Mouse (Mus musculus) hindbrain, embryonic 16.5 days (tissue): ENCODE measurements around the gene Mief2. TPM values are rescaled to one million over a fixed set of nuclear protein-coding genes. Genes with fewer than 3 reads are reported as not detected.

Experiments used
- ATAC-seq: fragments of 200-750 bp; cut with Nextera tagmentation; 2 replicates; pipeline ENCODE4 v1.8.0; 2017; ENCODE audit warnings: moderate TSS enrichment, moderate library complexity
- H3K27ac ChIP-seq: fragments of 300-500 bp; sonication (generic); 2 replicates; pipeline ENCODE4 v1.5.1; 2014; ENCODE audit warnings: low read depth, mild to moderate bottlenecking, control low read depth, low read length, moderate library complexity
- H3K27me3 ChIP-seq: fragments of 300-500 bp; sonication (generic); replicated peaks from 2 replicates; pipeline ENCODE4 v1.6.1; 2014; ENCODE audit warnings: low read length; ENCODE audit not compliant: control insufficient read depth, insufficient read depth
- H3K36me3 ChIP-seq: fragments of 300-500 bp; sonication (generic); 2 replicates; pipeline ENCODE4 v1.6.1; 2014; ENCODE audit warnings: mild to moderate bottlenecking, low read length, moderate library complexity, mixed read lengths; ENCODE audit not compliant: control insufficient read depth, insufficient read depth
- H3K4me1 ChIP-seq: fragments of 300-500 bp; sonication (generic); 2 replicates; pipeline ENCODE4 v1.6.1; 2014; ENCODE audit warnings: low read depth, low read length; ENCODE audit not compliant: control insufficient read depth, insufficient read depth
- H3K4me2 ChIP-seq: fragments of 300-500 bp; sonication (generic); 2 replicates; pipeline ENCODE4 v1.6.1; 2014; ENCODE audit warnings: mild to moderate bottlenecking, low read length, control low read depth, moderate library complexity
- H3K4me3 ChIP-seq: fragments of 300-500 bp; sonication (generic); 2 replicates; pipeline ENCODE4 v1.5.1; 2014; ENCODE audit warnings: mild to moderate bottlenecking, low read length, control low read depth, moderate library complexity
- H3K9ac ChIP-seq: fragments of 300-500 bp; sonication (generic); 2 replicates; pipeline ENCODE4 v1.6.1; 2014; ENCODE audit warnings: low read depth, mild to moderate bottlenecking, control low read depth, low read length, moderate library complexity
- H3K9me3 ChIP-seq: fragments of 300-500 bp; sonication (generic); 2 replicates; pipeline ENCODE4 v1.6.1; 2014; ENCODE audit warnings: mild to moderate bottlenecking, low read length, moderate library complexity; ENCODE audit not compliant: control insufficient read depth
- WGBS: fragments of 180-500 bp; shearing (Covaris S2); extraction: QIAGEN DNeasy Blood & Tissue Kit; methylation state at CpG from one replicate; pipeline ENCODE4 v1.1.7; 2014; 5-methylcytosine and 5-hydroxymethylcytosine counted together
- polyA plus RNA-seq: library from polyadenylated mRNA; unstranded; fragments of >200 nt; fragmentation: Nextera tagmentation; extraction: Ambion mirVana; gene quantifications from 2 replicates; pipeline ENCODE4 v1.2.1, GENCODE M21; 2015

Mief2 gene
- polyA plus RNA-seq, 1 experiment from 2014 or later, result 29.7 TPM

DNA sequence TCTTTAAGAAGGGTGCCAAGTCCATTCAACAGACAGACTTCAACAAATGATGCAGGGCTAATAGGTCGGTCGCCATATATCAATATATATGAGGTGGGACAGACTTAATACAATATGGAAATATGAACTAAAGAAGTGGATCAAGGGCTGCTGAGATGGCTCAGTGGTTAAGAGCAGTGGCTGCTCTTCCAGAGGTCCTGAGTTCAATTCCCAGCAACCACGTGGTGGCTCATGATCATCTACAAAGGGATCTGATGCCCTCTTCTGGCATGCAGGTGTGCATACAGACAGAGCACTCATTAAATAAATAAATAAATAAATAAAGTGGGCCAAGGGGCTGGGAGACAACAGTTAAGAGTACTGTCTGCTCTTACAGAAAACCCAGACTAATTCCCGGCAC is 44.0 kb downstream of the Mief2 start:
- ATAC-seq, result no peak
- Histone ChIP-seq H3K4me1 (peaks cover 18% of the 10 kb centered on the region), H3K9me3 (no peaks in the 10 kb centered on the region), H3K4me3 (no peak overlapping the region), H3K36me3 (no peaks in the 10 kb centered on the region), H3K4me2 (no peak overlapping the region), H3K27me3 (no peaks in the 10 kb centered on the region), H3K9ac (no peak overlapping the region), H3K27ac (no peak overlapping the region)
- WGBS, result 80% methylated on average over 4 of the region's 4 CpGs

DNA sequence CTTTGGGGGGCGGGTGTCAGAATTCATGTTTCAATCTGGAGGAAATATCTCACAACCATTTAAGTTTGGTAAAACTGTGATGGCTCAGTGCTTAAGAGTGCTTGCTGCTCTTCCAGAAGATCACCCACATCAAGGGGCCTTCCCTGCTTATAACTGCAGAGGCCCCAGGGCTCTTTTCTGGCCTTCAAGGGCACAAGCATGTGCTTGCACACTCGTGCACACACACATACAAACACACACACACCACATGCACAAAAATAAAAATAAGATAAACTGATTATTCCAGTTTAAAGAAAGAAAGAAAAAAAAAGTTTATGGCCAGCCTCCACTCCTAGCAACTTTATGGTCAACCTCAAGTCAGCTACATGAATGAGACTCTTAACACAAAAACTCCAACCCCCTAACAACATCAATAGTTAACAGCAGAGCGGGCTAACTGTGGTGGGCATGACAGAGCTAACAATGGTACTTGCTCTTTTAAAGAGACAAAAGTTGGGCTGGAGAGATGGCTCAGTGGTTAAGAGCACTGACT is 46.0 kb downstream of the Mief2 start:
- no peaks in the 10 kb centered on the region for H3K27me3 ChIP-seq
- H3K4me2 ChIP-seq, result no peak overlapping the region
- no peaks in the 10 kb centered on the region; the same call in 1 of the 2 replicates for H3K36me3 ChIP-seq
- peaks cover 32% of the 10 kb centered on the region for H3K4me1 ChIP-seq
- H3K27ac ChIP-seq, result no peak overlapping the region
- H3K9ac ChIP-seq, result no peak overlapping the region
- ATAC-seq, result no peak
- no peaks in the 10 kb centered on the region for H3K9me3 ChIP-seq
- 95% methylated on average over 3 of the region's 3 CpGs for WGBS
- H3K4me3 ChIP-seq, result no peak overlapping the region

DNA sequence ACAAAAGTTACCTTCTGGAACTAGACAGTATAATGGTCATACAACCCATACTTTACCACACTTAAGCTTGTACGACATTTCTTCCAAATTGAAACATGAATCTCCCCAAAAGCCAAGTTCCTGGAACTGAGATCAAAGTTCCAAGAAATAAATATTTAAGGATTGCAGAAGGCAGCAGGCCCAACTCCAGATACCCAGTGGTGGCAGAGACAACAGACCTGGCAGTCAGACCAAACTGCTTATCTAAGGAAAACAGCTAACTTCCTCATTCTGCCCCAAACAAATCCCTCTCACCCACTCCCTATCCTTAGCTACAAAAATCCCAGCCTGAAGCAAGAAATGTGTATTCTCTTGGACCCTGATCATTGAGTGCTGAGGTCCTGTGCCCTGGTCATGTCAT is 46.6 kb downstream of the Mief2 start:
- peaks cover 38% of the 10 kb centered on the region for H3K4me1 ChIP-seq

DNA sequence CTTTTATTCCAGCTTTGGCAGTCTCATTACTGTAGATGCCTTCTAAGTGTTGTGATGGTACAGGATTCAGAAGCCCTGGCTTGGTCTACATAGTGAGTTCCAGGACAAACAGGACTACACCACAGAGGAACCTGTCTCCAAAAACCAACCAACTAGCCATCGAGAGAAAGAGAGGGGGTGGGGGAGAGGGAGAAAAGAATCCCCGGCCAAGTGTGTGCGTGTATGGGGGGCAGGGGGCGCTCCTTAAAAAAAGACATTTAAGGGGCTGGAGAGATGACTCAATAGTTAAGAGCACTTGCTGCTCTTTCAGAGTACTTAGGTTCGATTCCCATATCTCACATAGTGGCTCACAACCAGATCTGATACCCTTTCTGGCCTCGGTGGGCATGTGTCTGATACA is 47.4 kb downstream of the Mief2 start:
- peak overlapping the region; percentile 95 for H3K4me2 ChIP-seq
- ATAC-seq, result no peak
- no peak overlapping the region for H3K9ac ChIP-seq
- H3K4me1 ChIP-seq, result peaks cover 45% of the 10 kb centered on the region
- H3K9me3 ChIP-seq, result no peaks in the 10 kb centered on the region
- no peaks in the 10 kb centered on the region; the same call in 1 of the 2 replicates for H3K36me3 ChIP-seq
- no peaks in the 10 kb centered on the region for H3K27me3 ChIP-seq
- H3K27ac ChIP-seq, result no peak overlapping the region
- WGBS, result 55% methylated on average over 6 of the region's 6 CpGs
- peak overlapping the region; percentile 66; the same call in 1 of the 2 replicates for H3K4me3 ChIP-seq

More for the DNA sequence above, 46.6 kb downstream of the Mief2 start:
- no peak for ATAC-seq
- Histone ChIP-seq H3K27ac (no peak overlapping the region), H3K36me3 (no peaks in the 10 kb centered on the region; the same call in 1 of the 2 replicates), H3K9ac (no peak overlapping the region), H3K4me2 (no peak overlapping the region), H3K27me3 (no peaks in the 10 kb centered on the region), H3K4me3 (no peak overlapping the region), H3K9me3 (no peaks in the 10 kb centered on the region)
- 91% methylated on average over 1 of the region's 1 CpGs for WGBS

DNA sequence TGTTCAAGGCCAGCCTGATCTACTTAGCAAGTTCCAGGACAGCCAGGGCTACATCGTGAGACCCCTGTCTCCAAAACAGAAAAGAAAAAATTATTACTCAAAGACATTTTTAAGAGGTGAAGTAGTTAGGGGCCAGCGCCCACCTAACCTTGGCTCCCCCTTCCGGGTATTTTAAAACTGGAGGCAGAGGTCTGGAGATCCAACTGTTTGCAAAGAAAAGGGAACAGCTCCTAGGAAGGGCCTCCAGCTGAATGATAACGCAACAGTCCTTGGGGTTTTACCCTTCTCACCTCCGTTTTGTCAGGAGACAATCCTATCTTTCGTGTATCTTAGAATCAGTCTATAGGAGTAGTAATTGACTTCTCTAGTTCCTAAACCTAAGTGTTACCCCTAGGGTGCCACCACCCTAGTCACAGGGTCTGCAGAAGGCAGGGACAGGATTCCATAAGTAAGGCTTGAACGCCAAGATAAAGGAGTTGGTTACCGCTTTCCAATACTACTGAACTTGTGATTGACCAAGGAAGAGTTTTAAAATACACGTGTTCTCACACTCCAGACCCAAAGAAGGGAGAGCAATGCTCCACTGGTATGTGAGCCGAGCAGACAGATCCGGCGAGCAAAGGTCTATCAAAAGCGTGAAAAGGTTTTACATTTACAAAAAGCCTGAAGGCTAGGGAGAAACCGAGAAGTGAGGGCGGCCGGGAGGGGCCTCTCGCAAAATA is 48.1 kb downstream of the Mief2 start:
- Histone ChIP-seq H3K36me3 (no peaks in the 10 kb centered on the region; the same call in 1 of the 2 replicates), H3K4me3 (peak overlapping the region; percentile 66), H3K27ac (peak overlapping the region; percentile 79), H3K4me2 (peak overlapping the region; percentile 95), H3K4me1 (peaks cover 52% of the 10 kb centered on the region), H3K27me3 (no peaks in the 10 kb centered on the region), H3K9ac (peak overlapping the region; percentile 70), H3K9me3 (no peaks in the 10 kb centered on the region)
- ATAC-seq, result no peak
- WGBS, result 5% methylated on average over 17 of the region's 17 CpGs

DNA sequence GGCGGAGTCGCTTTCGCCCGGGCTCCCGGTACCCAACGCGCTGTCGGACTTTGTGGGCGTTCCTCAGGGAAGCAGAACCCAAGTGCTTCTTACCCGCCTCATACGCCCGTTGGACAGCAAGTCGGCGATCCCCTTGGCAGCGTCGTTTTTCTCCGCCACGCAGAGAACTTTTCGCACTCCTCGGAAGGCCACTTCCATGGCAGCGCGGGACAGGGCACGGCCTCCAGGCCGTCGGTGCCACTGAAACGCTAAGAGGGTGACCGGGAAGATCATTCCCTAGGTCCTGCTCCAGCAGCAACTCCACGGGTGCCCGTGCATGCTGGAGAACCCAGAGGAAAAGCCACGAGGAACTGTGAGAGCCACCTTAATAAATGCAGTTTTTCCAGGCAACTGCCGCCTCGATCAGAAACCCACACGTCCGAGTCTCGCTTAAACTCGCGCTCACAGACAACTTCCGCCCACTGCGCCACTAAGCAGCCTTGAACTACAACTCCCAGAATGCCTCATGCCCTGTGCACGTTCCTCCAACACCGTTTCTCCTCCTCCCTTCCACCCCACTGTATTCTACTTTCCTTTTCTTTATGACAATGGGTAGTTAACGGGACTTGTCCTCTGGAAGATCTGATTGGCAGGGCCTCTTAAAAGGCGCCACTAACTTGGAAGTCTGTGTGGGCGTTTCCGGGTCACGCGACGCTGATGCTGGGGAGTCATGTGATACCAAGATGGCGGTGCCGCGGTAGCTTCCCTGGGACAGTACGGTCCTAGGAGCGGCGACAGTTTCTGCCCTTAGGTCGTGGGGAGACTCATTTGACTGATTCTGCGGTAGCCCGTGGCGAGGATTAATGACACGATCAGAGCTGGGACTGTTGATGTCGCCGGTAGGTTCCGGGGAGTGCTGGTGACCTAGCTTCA is 48.9 kb downstream of the Mief2 start, which contains the start of the genes Top3a and Smcr8:
TSS of gene Top3a (minus strand) at position 537 of the 912 bp plus-strand sequence.
TSS of gene Smcr8 (plus strand) at position 696 of the 912 bp plus-strand sequence.
- ATAC-seq, result peak; percentile 99

DNA sequence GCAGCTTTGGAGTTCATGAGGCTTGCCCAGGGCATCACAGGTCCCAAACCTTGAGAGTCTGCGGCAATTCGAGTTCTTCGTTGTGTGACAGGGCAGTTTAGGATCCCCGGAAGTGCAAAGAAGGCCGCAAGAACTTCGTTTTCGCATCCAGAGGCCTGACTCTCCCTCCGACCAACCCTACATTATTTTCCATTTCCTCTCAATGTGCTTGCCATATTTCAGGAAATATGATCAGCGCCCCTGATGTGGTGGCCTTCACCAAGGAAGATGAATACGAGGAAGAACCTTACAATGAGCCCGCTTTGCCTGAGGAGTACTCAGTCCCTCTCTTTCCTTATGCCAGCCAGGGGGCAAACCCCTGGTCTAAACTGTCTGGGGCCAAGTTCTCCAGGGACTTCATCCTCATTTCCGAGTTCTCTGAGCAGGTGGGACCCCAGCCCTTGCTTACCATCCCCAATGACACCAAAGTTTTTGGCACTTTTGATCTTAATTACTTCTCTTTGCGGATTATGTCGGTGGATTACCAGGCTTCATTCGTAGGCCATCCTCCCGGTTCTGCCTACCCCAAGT is 49.7 kb downstream of the Mief2 start:
- peak overlapping the region; percentile 95 for H3K4me2 ChIP-seq
- peak overlapping the region; percentile 66 for H3K4me3 ChIP-seq
- H3K36me3 ChIP-seq, result no peaks in the 10 kb centered on the region; the same call in 1 of the 2 replicates
- H3K4me1 ChIP-seq, result peaks cover 66% of the 10 kb centered on the region
- ATAC-seq, result no peak
- peak overlapping the region; percentile 70 for H3K9ac ChIP-seq
- 28% methylated on average over 16 of the region's 16 CpGs for WGBS
- H3K27ac ChIP-seq, result peak overlapping the region; percentile 79
- no peaks in the 10 kb centered on the region for H3K9me3 ChIP-seq
- H3K27me3 ChIP-seq, result no peaks in the 10 kb centered on the region

More for the DNA sequence above, 48.9 kb downstream of the Mief2 start, which contains the start of the genes Top3a and Smcr8:
- WGBS, result under 1% methylated on average over 62 of the region's 62 CpGs
- H3K9ac ChIP-seq, result peak within 1 kb of the TSS; percentile 70
- H3K4me1 ChIP-seq, result peaks cover 60% of the 10 kb centered on the region
- H3K36me3 ChIP-seq, result no peaks in the 10 kb centered on the region; the same call in 1 of the 2 replicates
- H3K27me3 ChIP-seq, result no peaks in the 10 kb centered on the region
- peak within 1 kb of the TSS; percentile 79 for H3K27ac ChIP-seq
- peak within 1 kb of the TSS; percentile 66 for H3K4me3 ChIP-seq
- H3K9me3 ChIP-seq, result no peaks in the 10 kb centered on the region
- H3K4me2 ChIP-seq, result peak within 1 kb of the TSS; percentile 95

DNA sequence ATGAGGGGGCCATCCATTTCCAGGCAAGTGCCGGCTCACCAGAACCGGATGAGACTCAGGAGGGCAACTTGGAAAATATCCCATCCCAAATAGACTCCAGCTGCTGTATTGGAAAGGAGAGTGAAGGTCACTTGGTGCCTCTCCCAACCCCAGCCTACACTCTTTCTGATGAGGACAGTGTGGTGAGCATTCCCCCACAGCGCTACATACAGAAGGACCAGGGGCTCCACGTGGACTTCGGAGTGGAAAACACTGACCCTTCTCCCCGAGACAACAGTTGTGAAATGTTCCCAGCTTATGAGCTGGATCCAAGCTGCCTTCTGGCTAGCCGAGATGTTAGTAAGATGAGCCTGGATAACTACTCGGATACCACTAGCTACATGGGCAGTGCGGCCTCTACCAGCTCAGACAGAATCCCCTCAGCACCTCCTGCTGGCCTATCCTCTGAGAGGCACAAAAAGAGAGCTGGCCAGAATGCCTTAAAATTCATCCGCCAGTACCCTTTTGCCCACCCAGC is 51.5 kb downstream of the Mief2 start:
- Histone ChIP-seq H3K4me2 (peak overlapping the region; percentile 51), H3K9ac (no peak overlapping the region), H3K4me3 (no peak overlapping the region), H3K27ac (no peak overlapping the region), H3K9me3 (no peaks in the 10 kb centered on the region), H3K4me1 (peaks cover 66% of the 10 kb centered on the region), H3K36me3 (peaks cover 12% of the 10 kb centered on the region), H3K27me3 (no peaks in the 10 kb centered on the region)
- no peak for ATAC-seq
- 90% methylated on average over 10 of the region's 10 CpGs for WGBS
